Mouse (Mus musculus) cerebellum, adult (tissue): ENCODE measurements around the gene Gdf9.
"Not testable (repeated sequence)": the region's sequence is repeated elsewhere in the genome, so short reads cannot be mapped to it uniquely, and the experiment has no call there.

Experiments used
- ATAC-seq: cut with Nextera tagmentation; 2 replicates; pipeline ENCODE4 v1.9.2; 2017; ENCODE audit warnings: mild to moderate bottlenecking, moderate library complexity, mixed read lengths; ENCODE audit not compliant: insufficient number of reproducible peaks, low FRiP score, low TSS enrichment

Gene Gdf9

DNA sequence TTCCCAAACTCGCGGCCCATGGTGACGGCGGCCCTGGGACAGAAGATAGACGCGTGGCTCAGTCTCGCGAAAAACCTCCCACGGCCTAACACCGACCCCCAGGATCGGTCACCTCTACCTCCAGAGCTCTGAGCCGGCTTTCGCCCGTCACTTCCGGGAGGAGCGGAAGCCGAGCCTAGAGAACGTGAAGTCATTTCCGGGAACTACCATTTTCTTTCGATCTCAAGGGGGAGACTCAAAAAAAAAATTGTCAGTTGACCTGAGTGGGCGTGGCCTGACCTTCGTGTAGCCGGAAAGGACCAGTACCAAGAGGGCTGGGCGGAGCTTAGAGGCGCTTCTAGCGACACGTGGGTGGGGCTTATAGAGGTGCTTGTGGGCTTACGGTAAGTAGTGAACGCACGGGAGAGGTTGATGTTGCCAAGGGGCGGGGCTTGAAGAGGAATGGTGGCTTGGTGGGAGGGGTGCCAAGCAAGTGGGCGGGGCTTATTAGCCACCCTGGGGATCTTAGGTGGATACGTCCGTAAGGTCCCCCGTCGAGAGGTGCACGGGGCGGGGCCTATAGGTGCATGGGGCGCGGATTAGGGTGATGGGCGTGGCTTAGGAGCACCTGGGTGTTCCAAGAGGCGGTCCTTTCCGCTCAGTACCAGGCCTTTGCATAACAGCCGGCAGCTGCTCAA is at the start of gene Gdf9, which contains the start of gene Uqcrq:
Gene Gdf9, plus strand, starts transcription at position 354 of the 677 bp plus-strand sequence.
Gene Uqcrq, minus strand, starts transcription at position 162 of the 677 bp plus-strand sequence.
- peak; percentile 91 for ATAC-seq

- ATAC-seq: no peak
Observed at GRCm38 (mm10) chr11:53383758-53384428, 46.9 kb upstream of the Gdf9 start.

GRCm38 (mm10) chr11:53393856-53394255 is 37.0 kb upstream of the Gdf9 start:
- ATAC-seq: no peak

GRCm38 (mm10) chr11:53403638-53404037 is 27.2 kb upstream of the Gdf9 start:
- ATAC-seq: no peak

- no peak for ATAC-seq
Observed at GRCm38 (mm10) chr11:53411738-53412137, 19.1 kb upstream of the Gdf9 start.

DNA sequence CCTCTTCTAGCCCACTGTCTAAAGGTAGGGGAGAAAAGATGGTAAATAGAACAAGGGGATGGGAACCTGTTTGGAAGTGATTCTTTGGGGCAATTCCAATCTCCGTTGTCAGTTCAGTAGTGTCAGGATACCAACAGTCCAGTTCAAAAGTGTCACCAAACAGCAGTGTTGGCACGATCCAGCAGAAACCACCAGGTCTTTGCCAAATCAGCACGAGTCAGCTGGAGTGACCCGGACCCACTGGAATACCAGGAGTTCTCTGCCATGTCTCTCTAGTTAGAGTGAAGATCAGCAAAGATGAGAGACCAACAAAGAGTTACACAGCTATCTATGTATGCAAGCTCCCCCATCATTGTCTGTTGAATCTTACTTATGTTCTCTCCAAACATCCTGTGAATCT is 17.0 kb upstream of the Gdf9 start:
- ATAC-seq: no peak

DNA sequence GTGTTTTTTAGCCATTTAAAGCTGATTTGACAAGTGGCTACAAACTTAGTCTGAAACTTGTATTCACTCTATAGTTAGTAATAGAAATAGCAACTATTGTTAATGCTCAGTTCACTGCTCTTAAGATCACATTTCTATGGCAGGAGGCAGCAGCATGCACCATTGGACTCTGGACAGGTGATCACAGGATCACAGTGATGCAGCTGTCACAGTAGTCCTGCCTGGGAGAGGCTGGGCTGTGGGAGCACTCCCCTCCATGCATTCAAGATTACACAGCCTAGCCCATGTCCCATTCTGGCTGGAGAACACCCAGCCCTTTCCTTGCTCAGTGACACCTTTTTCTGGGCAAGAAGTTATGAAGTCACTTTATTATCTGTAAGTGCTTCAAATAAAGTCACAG is 12.8 kb upstream of the Gdf9 start:
- no peak for ATAC-seq

DNA sequence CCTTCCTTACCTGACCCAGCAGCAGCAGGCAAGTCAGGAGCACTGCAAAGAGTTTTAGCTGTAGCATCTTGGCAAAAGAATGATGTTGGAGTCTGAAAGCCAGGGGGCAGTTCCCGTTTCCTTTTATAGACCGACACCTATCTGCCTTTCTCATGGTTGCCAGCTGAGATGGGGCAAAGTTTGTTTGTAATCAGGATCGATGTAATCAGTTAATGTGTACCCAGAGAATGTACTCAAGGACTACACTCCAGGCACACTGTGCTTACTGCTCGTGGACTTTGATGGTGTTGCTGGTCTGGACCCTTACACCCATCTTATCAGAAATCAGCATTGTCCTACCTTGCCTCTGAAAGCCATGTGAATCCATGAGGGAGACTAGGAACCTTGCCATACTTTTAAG is 7.8 kb upstream of the Gdf9 start, which contains the start of gene Leap2:
Gene Leap2, minus strand, starts transcription at position 135 of the 400 bp plus-strand sequence.
- no peak for ATAC-seq

DNA sequence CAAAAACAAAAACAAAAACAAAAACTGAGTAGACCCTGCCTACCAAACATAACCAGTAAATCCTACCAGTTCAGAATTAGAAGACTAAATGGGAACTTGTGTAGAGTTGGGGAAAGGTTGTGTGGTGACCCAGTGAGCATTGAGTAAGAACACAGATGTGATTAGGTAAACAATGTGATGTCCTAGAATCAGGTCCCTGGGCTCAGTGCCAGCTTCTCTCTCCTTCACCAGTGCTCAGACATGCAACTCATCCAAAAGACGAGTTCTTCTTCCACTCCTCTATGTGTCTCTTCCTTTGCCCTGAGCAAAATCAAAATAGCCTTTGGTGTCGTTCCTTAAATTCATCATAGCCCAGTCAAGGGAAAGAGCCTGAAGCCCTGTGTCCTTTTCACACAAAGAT is 6.0 kb upstream of the Gdf9 start:
- no peak for ATAC-seq

- ATAC-seq: no peak
Observed at GRCm38 (mm10) chr11:53425251-53425650, 5.6 kb upstream of the Gdf9 start.

- no peak for ATAC-seq
Observed at GRCm38 (mm10) chr11:53425711-53426255, 5.0 kb upstream of the Gdf9 start.

- ATAC-seq: not testable (repeated sequence)
Observed at GRCm38 (mm10) chr11:53426914-53427313, 3.9 kb upstream of the Gdf9 start.

- no peak for ATAC-seq
Observed at GRCm38 (mm10) chr11:53427993-53428715, 2.7 kb upstream of the Gdf9 start.

DNA sequence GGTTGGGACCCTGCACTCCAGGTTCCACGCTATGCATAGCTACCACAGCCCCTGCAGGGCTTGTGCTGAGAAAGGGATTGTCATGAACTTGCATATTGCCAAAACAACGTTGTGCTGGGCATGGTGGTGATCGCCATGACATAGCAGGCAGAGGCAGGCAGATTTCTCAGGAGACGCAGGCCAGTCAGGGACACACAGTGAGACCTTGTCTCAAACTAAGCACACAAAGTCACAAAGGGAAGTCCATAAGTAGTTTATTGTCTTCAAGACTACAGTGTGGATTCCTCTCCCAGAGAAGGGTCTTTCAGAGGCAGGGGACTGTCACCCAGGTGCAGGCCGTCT is 2.1 kb upstream of the Gdf9 start:
- ATAC-seq: no peak

- ATAC-seq: no peak
Observed at GRCm38 (mm10) chr11:53429182-53429581, 1.6 kb upstream of the Gdf9 start.

- ATAC-seq: peak; percentile 43
Observed at GRCm38 (mm10) chr11:53430300-53430669, 538 bp upstream of the Gdf9 start.

DNA sequence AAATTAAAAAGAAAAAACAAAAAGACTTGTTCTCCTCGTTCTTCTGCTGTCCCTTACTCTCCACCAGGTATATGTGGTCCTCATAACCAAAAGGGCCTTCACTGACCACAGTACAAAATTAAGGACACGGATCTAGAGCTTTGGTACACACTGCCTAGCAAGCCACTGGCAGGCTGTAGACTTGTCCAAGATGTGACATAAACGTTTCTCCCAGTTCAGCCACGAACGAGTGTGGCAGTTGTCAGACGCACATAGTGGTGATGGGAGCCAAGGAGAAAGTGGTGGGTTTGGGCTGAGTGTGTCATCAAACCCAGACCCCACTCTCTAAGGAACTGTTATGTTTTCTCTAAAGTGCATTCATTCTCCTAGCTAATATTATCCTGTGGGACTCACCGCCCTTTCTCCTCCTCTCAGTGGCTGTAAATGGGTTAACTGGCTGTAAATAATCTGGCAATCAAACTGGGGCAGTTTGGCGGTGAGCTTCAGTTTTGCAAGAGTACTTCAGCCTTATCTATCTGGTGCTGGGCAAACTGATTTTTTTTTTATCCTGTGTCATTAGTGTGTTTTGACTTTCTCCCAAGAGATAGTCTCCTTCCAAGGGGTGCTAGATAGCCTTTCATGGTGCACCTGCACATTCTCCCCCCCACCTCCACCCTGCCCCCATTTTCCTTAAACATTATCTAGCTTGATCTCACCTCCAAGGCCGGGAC is 679 bp downstream of the Gdf9 start:
- ATAC-seq: peak; percentile 40

GRCm38 (mm10) chr11:53433057-53433456 is 2.2 kb downstream of the Gdf9 start:
- ATAC-seq: no peak

DNA sequence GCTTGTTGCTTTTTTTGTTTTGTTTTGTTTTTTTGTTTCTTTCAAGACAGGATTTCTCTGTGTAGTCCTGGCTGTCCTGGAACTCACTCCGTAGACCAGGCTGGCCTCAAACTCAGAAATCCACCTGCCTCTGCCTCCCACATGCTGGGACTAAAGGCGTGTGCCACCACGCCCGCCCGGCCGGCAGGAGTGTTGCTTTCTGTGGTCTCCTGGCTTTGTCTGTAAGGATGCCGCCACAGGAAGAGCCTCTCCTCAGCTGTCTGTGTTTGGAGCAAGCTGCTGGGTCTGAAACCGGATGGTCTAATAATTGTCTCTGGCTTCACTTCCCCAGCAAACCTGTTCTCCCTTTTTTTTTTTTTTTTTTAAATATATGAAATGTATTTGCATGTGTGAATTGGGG is 4.7 kb downstream of the Gdf9 start:
- no peak for ATAC-seq

GRCm38 (mm10) chr11:53436338-53436737 is 5.5 kb downstream of the Gdf9 start:
- ATAC-seq: no peak

DNA sequence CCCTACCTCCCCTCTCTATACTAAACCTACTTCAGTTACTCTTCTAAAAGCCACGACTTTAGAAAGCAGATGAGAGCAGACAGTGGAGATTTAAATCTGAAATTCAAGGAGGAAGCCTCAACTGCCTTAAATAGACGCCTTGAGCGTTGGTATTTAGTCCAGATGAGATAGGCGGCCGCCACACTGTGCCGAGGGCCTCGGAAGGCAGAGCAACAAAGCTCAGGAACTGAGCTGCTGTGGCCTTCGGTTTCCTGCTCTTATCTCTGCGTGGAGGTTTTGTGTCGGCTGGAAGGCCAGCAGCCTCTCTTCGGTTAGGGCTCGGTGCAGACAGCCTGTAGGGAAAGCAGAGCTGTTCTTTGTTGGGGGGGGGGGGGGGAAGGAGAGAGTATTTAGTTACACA is 11.1 kb downstream of the Gdf9 start:
- ATAC-seq: no peak
